19 mouse cellular contexts compared by ENCODE assay signal in the genomic region with DNA sequence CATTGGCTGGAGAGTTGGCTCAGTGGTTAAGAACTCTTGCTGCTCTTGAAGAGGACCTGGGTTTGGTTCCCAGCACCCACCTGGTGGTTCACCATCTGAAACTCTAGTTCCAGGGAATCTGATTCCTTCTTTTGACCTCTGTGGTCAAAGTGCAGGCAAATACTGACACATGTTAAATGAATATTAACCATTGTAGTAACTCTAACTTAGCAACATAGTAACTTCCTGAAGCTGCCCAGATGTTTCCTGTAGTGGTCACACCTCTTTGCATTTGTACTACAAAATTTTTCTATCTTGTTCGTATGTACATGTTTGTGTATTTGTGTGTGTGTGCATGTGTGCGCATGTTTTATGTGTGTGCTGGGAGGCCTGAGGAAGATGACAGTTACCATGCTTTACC.
"Had no signal": no experiment of that assay in that cellular context is flagged by ENCODE, and none has a peak within 500 bp of the region (broad histone marks: within the 10 kb centered on the region; RNA-seq: fewer than 3 reads in every experiment).

No protein-coding gene starts in this region.

- H3K27me3 ChIP-seq: kidney, embryonic 15.5 days; liver, embryonic 13.5 days; midbrain, embryonic 12.5 days; midbrain, embryonic 15.5 days; neural tube, embryonic 12.5 days; neural tube, embryonic 15.5 days had no signal

- H3K27ac ChIP-seq: kidney, embryonic 15.5 days; left cerebral cortex, adult 2 months; liver, embryonic 13.5 days; midbrain, embryonic 12.5 days; midbrain, embryonic 15.5 days; neural tube, embryonic 12.5 days; neural tube, embryonic 15.5 days; stomach, postnatal 0 days had no signal

- H3K4me3 ChIP-seq: kidney, embryonic 15.5 days; left cerebral cortex, adult 2 months; liver, embryonic 13.5 days; midbrain, embryonic 12.5 days; midbrain, embryonic 15.5 days; neural tube, embryonic 12.5 days; neural tube, embryonic 15.5 days had no signal

- DNase-seq: kidney, adult 8-10 months; kidney, postnatal 10 days; kidney, postnatal 36 days; layer of hippocampus, postnatal 36 days; liver, embryonic 13.5 days; lung, adult 2 months; lung, postnatal 14 days; lung, postnatal 4 days; retina, postnatal 1 day; right cerebral cortex, postnatal 25 days; thymus, postnatal 25 days had no signal

- H3K4me1 ChIP-seq: liver, embryonic 13.5 days; midbrain, embryonic 12.5 days; midbrain, embryonic 15.5 days; neural tube, embryonic 12.5 days; neural tube, embryonic 15.5 days had no signal

- ATAC-seq: intestine, postnatal 0 days; midbrain, embryonic 15.5 days had no signal

- H3K36me3 ChIP-seq: kidney, embryonic 15.5 days; liver, embryonic 13.5 days; midbrain, embryonic 12.5 days; midbrain, embryonic 15.5 days; neural tube, embryonic 12.5 days; neural tube, embryonic 15.5 days had no signal
